Mouse (Mus musculus) hindbrain, postnatal 0 days (tissue): Measurements from ENCODE around the gene Hsd17b11. TPM values are rescaled to one million over a fixed set of nuclear protein-coding genes. Genes with fewer than 3 reads are reported as not detected.
"Not testable (repeated sequence)": the region's sequence is repeated elsewhere in the genome, so short reads cannot be mapped to it uniquely, and the experiment has no call there.

Source experiments
- ATAC-seq: fragments of 200-750 bp; cut with Nextera tagmentation; 2 replicates; pipeline ENCODE4 v1.8.0; 2017; ENCODE audit warnings: mild to moderate bottlenecking, moderate TSS enrichment, moderate library complexity
- DNase-seq: peaks from one replicate; pipeline ENCODE4 v3.0.0-alpha.2; 2015; ENCODE audit warnings: low spot score
- H3K27ac ChIP-seq: fragments of 300-500 bp; sonication (generic); 2 replicates; pipeline ENCODE4 v1.5.1; 2014; ENCODE audit warnings: mild to moderate bottlenecking
- H3K27me3 ChIP-seq: fragments of 300-500 bp; sonication (generic); 2 replicates; pipeline ENCODE4 v1.6.1; 2014; ENCODE audit warnings: low read length, mixed read lengths; ENCODE audit not compliant: insufficient read depth
- H3K36me3 ChIP-seq: fragments of 300-500 bp; sonication (generic); 2 replicates; pipeline ENCODE4 v1.6.1; 2014; ENCODE audit warnings: low read length, mixed read lengths; ENCODE audit not compliant: insufficient read depth
- H3K4me1 ChIP-seq: fragments of 300-500 bp; sonication (generic); 2 replicates; pipeline ENCODE4 v1.6.1; 2014; ENCODE audit warnings: antibody characterized with exemption, low read length, mixed read lengths; ENCODE audit not compliant: insufficient read depth
- H3K4me2 ChIP-seq: fragments of 300-500 bp; sonication (generic); 2 replicates; pipeline ENCODE4 v1.6.1; 2014; ENCODE audit warnings: low read depth, mild to moderate bottlenecking, low read length, moderate library complexity, mixed read lengths
- H3K4me3 ChIP-seq: fragments of 300-500 bp; sonication (generic); 2 replicates; pipeline ENCODE4 v1.5.1; 2014; ENCODE audit warnings: low read length
- H3K9ac ChIP-seq: fragments of 300-500 bp; sonication (generic); replicated peaks from 2 replicates; pipeline ENCODE4 v1.6.1; 2014; ENCODE audit warnings: mild to moderate bottlenecking, low read length, moderate library complexity, mixed read lengths
- H3K9me3 ChIP-seq: fragments of 300-500 bp; sonication (generic); 2 replicates; pipeline ENCODE4 v1.6.1; 2016; ENCODE audit warnings: low read length, mixed read lengths
- CTCF ChIP-seq: IDR thresholded peaks from 2 replicates; pipeline ENCODE4 v1.5.1; 2016; ENCODE audit warnings: antibody characterized with exemption, control low read depth, low read depth
- WGBS: fragments of 180-500 bp; shearing (Covaris S2); extraction: QIAGEN DNeasy Blood & Tissue Kit; methylation state at CpG from one replicate; pipeline ENCODE4 v1.1.7; 2014; 5-methylcytosine and 5-hydroxymethylcytosine counted together
- polyA plus RNA-seq: library from polyadenylated mRNA; unstranded; fragments of >200 nt; fragmentation: Nextera tagmentation; extraction: Ambion mirVana; gene quantifications from 2 replicates; pipeline ENCODE4 v1.2.1, GENCODE M21; 2015
- total RNA-seq: library from RNA; depleted of rRNA; stranded (reverse); fragments of >200 nt; gene quantifications from 2 replicates; pipeline ENCODE4 v1.2.3, GENCODE M21; 2014

Hsd17b11 gene
- total and polyA plus RNA-seq, 2 experiments from 2014 or later: 4.5 to 15.2 TPM

DNA sequence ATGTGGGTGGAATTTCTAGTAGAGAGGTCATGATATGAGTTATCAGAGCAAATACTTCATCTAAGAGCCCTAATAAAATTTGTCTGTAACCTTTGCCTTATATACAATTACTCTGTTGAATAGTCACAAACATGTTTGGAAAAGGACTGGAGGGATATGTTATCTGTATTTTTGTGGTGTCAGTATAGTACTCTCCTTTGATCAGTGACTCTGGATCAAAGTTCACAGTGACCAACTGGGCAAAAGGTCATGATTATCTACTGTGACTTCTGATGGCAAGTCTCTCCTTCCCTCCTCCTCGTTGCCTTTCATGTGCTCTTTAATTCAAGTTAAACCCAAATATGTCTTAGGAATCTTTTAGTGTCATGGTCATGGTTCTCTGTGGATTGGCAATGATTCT lies 14.1 kb upstream of the Hsd17b11 start:
- no peak for ATAC-seq
- no peaks in the 10 kb centered on the region for H3K4me1 ChIP-seq
- no peak overlapping the region for H3K4me3 ChIP-seq
- H3K27me3 ChIP-seq: no peaks in the 10 kb centered on the region
- TF ChIP-seq CTCF: no peak
- H3K4me2 ChIP-seq: no peak overlapping the region
- no peaks in the 10 kb centered on the region for H3K36me3 ChIP-seq
- no peaks in the 10 kb centered on the region for H3K9me3 ChIP-seq
- H3K27ac ChIP-seq: no peak overlapping the region
- H3K9ac ChIP-seq: no peak overlapping the region
- 56% methylated on average over 1 of the region's 1 CpGs for WGBS
- DNase-seq: no peak

DNA sequence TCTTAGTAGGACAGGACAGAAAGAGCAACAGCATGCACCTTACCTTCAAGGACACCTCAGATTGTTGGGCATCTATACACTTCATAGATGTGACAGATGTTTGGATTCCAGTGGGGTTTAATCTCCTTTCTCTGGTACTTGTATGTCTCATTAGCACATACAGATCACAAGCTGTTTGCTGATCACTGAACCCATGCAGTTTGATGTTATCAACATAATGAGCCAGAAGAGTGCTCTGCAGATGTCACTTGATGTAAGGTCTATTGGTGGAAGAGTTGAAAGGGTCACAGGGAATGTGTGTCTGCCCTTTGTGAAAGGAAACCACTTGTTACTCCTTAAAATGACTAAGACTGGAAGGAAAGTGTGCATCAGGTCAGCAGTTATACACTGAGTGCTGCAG lies 13.3 kb upstream of the Hsd17b11 start:
- Histone ChIP-seq H3K9ac (no peak overlapping the region), H3K4me1 (no peaks in the 10 kb centered on the region), H3K27ac (no peak overlapping the region), H3K9me3 (no peaks in the 10 kb centered on the region), H3K27me3 (no peaks in the 10 kb centered on the region), H3K36me3 (no peaks in the 10 kb centered on the region), H3K4me3 (no peak overlapping the region), H3K4me2 (no peak overlapping the region)
- TF ChIP-seq CTCF: no peak
- DNase-seq (no peak), ATAC-seq (no peak)

DNA sequence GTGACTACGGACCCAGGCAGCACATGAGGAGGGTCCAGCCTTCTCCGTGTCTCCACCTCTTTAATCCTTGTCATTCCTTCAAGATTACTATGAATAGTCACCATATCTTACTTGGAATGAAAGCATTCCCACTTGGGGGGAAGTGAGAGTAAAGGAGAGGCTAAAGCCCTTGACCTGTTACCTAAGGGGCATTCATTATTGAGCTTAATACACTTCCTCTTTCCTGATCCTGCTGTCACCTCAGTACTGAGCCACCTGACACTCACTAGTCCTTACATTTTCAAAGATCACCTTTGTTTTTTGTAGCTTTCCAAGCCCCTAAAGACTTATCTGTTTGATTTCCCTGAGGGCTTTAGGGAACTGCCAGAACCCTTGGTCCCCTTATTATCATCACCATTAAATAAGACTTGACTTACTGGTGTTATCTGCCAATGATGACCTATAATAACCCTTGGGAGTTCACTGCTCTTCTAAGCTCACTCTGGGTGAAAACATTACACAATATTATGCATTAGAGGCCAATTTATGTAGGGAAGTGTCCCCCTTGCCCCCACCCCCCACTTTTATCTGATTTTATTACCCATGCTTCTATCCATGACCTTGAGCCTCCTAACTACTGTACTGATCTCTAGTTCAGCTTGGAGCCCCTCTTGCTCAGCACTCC lies 10.8 kb upstream of the Hsd17b11 start:
- no peak for TF ChIP-seq CTCF
- Histone ChIP-seq H3K4me3 (no peak overlapping the region), H3K27me3 (no peaks in the 10 kb centered on the region), H3K36me3 (no peaks in the 10 kb centered on the region), H3K4me1 (no peaks in the 10 kb centered on the region), H3K27ac (no peak overlapping the region), H3K9me3 (no peaks in the 10 kb centered on the region), H3K9ac (no peak overlapping the region), H3K4me2 (no peak overlapping the region)
- no peak for ATAC-seq
- WGBS: 88% methylated on average over 2 of the region's 2 CpGs
- no peak for DNase-seq

DNA sequence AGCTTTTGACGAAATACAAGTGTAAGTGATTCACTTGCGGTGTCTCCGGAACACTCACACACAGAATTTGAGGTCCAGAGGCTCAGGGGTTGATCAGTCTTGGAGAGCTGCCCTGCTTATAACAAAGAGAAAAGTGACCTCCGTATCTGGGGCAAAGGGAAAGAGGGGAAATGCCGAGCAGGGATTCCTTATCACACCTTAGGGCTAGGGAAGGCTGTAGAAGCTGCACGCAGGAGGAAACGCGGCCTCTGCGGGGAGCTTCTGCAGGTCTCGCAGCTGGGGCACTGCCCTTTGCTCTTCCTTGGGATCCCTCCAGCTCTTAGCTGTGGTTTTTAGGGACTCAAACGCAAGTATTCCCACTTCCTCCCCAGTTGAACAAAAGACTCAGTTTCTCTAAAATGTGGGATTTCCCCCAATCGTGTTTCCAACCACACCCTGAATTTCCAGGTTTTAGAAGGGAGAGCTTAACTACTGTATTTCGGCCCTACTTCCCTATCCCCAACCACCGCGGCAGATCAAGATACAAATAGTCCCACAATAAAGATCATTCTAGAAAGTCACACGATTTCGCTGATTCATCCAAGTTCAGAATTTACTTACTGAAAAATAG lies 3.6 kb upstream of the Hsd17b11 start:
- Histone ChIP-seq H3K4me3 (no peak overlapping the region), H3K27ac (no peak overlapping the region), H3K9ac (no peak overlapping the region), H3K27me3 (no peaks in the 10 kb centered on the region), H3K4me2 (0 out of 2 replicates have a peak overlapping the region, but pooled peaks have one; percentile 10), H3K9me3 (no peaks in the 10 kb centered on the region), H3K4me1 (peaks cover 8% of the 10 kb centered on the region), H3K36me3 (no peaks in the 10 kb centered on the region)
- DNase-seq (no peak), ATAC-seq (no peak)
- no peak for TF ChIP-seq CTCF
- WGBS: 50% methylated on average over 17 of the region's 17 CpGs

DNA sequence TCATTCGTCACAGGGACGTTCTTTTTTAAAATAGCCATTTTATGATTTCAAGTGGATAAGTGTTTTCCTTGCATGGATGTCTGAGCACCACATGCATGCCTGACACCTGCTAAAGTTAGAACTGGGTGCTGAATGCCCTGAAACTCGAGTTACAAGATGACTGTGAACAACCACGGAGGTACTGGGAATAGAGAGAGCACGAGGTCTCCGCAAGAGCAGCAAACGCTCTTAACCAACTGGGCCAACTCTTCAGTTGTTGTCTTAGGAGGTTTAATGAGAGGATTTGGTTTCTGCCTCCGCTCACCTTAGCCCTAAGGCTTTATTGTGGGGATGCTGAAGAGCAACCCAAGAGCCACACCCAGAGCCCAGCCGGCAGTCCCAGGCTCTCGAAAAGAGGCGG lies 3.0 kb upstream of the Hsd17b11 start:
- no peak for TF ChIP-seq CTCF
- WGBS: 76% methylated on average over 11 of the region's 11 CpGs
- no peak for ATAC-seq

DNA sequence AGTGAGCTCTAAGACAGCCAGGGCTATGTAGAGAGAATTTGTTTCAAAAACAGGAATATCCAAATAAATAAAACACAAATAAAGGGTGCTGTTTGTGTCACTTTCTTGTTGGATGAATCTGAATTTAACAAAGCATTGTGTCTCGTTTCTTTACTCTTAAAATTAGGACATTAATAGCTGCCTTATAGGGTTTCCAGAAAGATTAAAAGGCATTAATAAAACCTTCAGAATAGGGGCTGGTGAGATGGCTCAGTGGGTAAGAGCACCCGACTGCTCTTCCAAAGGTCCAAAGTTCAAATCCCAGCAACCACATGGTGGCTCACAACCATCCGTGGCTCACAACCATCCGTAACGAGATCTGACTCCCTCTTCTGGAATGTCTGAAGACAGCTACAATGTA lies 2.5 kb upstream of the Hsd17b11 start:
- not testable (repeated sequence) for H3K4me3 ChIP-seq, H3K9ac ChIP-seq, H3K27me3 ChIP-seq, ATAC-seq, DNase-seq, H3K9me3 ChIP-seq, H3K27ac ChIP-seq, H3K36me3 ChIP-seq, H3K4me2 ChIP-seq, H3K4me1 ChIP-seq
- WGBS: 76% methylated on average over 5 of the region's 5 CpGs

More for the DNA sequence above, 3.0 kb upstream of the Hsd17b11 start:
- peaks cover 8% of the 10 kb centered on the region for H3K4me1 ChIP-seq
- H3K4me2 ChIP-seq: no peak overlapping the region
- H3K36me3 ChIP-seq: no peaks in the 10 kb centered on the region
- DNase-seq: no peak
- H3K9ac ChIP-seq: no peak overlapping the region
- H3K4me3 ChIP-seq: no peak overlapping the region
- H3K27me3 ChIP-seq: no peaks in the 10 kb centered on the region
- no peaks in the 10 kb centered on the region for H3K9me3 ChIP-seq
- H3K27ac ChIP-seq: no peak overlapping the region

DNA sequence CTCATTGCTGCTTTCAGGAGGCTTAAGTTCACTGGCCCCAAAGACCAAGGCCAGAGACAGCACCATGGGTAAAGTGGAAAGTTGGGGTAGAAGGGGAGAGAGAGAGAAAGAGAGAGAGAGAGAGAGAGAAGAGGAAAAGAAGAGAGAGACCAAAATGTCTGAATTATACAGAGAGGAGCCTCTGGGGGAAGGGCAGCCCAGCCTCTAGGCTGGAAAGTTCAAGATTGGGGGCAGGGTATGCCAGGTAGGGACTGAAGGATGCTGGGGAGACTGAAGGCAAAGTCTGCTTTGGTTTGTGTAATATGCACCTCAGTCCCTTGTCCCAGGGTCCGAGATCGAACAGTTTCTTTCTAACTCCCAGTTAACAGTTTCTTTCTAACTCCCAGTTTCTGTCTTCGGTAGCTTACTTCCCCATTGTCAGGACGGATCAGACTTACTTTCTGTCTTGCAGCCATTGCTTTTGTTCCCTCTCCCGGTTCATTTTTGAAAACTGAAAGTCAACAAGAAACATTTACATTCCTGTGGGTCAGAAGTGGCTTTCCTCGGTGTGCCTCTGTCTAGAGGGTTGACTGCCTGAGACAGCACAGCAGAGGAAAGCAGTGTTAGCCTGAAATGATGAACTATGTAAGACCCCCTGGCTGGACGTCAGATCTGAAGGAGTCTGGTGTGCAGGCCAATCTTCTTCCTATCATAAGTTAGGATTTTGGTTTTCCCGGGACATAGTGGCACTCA lies 1.7 kb upstream of the Hsd17b11 start:
- no peak for DNase-seq
- H3K27me3 ChIP-seq: no peaks in the 10 kb centered on the region
- ATAC-seq: no peak
- H3K27ac ChIP-seq: no peak overlapping the region
- H3K9ac ChIP-seq: no peak overlapping the region
- H3K9me3 ChIP-seq: no peaks in the 10 kb centered on the region
- no peak overlapping the region for H3K4me2 ChIP-seq
- H3K4me1 ChIP-seq: peaks cover 8% of the 10 kb centered on the region
- 76% methylated on average over 8 of the region's 8 CpGs for WGBS
- H3K36me3 ChIP-seq: no peaks in the 10 kb centered on the region
- TF ChIP-seq CTCF: no peak
- H3K4me3 ChIP-seq: no peak overlapping the region
